Mouse (Mus musculus) subcutaneous adipose tissue, adult 2 months (tissue): ENCODE results near the gene Rragb. TPM values are rescaled to one million over a fixed set of nuclear protein-coding genes. Genes with fewer than 3 reads are reported as not detected.

Source experiments
- polyA plus RNA-seq: library from polyadenylated mRNA; depleted of rRNA; stranded (reverse); fragments of >200 nt; gene quantifications from 2 replicates; pipeline ENCODE4 v1.2.3, GENCODE M21; 2012; ENCODE audit warnings: low replicate concordance; rRNA removed

Rragb gene
- polyA plus RNA-seq, result 0.42 and 4.5 TPM in 2 replicates

GRCm38 (mm10) chrX:153139734-153140515 is at the start of gene Rragb:
Rragb (plus strand) TSS chrX:153139981.

DNA sequence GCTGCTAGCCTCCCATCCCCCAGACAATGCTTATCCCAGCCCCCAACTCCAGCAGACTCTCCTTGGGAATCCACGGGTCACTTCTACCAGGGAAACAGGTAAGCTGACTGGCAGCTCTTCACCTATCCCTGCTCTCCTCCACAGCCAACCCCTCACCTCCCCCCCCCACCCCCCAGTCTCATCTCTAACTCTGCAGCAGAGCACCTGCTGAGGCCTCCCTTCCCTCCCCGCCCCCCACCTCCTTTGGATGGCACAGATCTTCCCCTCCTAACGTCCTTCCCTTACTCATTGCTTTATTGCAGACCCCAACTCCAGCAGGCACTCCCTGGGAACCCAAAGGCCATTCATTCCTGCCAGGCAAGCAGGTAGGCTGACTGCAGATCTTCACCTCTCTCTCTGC is 21.3 kb upstream of the Rragb start, which contains the start of gene Foxr2:
TSS of gene Foxr2 (plus strand) at position 301 of the 400 bp plus-strand sequence.

Other genes starting within 250 kb of the Rragb start
- 0.39 TPM in 1 of 2 replicates, not detected in the other for gene Usp51, start 133.5 kb upstream of the Rragb start, polyA plus RNA-seq
- gene Mageh1, start 102.4 kb upstream of the Rragb start, polyA plus RNA-seq, result 6.4 and 19.6 TPM in 2 replicates
- gene Foxr2, start 21.2 kb upstream of the Rragb start, polyA plus RNA-seq, result not detected in 2 replicates
- gene Klf8, start 97.5 kb downstream of the Rragb start, polyA plus RNA-seq, result 0.80 and 2.6 TPM in 2 replicates